Mouse (Mus musculus) urinary bladder, postnatal 10 days (tissue): Measurements from ENCODE around the gene Bcl11a.

Experiments used
- DNase-seq: peaks from one replicate; pipeline ENCODE4 v3.0.0; 2022; ENCODE audit warnings: low spot score

Bcl11a gene

GRCm38 (mm10) chr11:24080541-24080940 lies 2.7 kb downstream of the Bcl11a start:
- DNase-seq: no peak

DNA sequence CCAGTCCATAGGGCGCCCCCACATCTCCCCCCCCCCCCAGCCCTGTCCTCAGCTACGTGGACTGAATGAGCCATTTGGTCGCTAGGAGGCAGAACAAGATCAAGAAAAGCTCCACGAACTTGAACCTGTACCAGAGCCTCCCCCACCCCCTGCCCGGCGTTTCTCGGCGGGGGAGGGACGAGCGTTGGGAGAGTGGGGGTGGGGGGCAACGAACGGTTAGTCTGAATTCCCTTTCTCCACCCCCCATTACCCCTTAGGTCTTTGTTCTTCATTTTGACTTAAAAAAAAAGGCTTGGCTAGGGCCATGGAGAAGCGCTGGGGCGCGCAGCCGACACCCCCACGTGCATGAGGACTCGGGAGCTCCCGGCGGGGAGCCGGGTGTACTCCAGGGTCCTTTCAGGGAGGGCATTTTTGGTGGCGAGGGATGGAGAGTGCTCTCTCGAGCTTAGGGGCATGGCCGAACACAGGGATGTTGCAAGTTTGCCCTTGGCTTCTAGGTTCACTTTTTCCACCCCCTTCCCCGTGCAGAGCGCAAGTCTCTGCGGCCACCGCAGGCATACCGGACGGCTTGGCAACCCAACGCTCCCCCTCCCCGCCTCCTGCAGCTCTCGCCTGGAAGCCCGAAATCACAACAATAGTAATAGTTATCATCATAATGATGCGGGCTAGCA lies 3.3 kb downstream of the Bcl11a start:
- no peak for DNase-seq

DNA sequence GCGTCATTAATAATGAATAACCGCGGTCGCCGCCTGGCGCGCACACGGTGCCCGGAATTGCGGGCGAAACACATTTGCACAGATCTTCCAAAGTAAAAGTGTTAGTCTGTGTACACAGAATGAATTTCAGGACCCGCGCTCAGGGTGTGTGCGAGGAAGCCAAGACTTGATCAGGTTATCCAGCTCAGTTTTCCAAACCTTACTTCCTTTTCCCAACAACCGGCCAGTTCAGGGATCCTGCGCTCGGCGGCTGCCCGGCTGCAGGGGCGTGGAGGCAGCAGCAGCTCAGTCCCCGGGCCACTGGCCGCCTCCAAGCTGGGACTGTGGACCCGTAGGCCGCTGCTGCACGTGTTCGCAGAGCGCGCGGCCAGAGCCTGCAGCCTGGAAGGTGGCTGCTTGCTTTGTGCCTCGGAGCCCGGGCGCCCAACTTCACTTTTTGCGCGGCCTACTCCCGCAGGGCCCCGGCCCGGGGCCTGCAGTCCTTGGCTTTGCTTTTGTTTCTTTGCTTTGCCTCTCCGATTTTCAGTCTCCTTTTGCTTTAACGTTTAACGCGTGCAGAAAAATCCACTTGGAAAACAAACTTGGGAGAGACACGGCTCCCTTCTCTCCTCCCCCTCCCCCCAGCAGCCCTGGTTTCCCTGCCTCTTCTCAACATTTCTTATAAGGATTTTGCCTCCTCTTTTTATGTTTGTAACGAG lies 4.0 kb downstream of the Bcl11a start:
- DNase-seq: no peak

- DNase-seq: no peak
Observed at GRCm38 (mm10) chr11:24082385-24083075, 4.7 kb downstream of the Bcl11a start.

DNA sequence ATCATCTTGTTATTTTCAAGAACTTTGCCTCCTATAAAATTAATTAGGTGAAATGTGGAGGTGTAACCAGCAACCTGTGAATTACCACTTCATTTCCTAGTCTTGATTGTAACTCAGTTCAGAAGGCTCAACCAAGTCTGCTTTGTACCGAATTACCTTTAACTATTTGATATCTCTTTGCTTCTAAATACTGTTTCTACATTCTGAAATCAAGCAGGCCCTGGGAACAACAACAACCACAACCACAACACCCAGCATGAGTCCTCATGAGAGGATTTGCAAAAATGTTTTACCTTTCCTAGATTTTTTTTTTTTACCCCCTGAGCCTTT lies 5.2 kb downstream of the Bcl11a start:
- no peak for DNase-seq

DNA sequence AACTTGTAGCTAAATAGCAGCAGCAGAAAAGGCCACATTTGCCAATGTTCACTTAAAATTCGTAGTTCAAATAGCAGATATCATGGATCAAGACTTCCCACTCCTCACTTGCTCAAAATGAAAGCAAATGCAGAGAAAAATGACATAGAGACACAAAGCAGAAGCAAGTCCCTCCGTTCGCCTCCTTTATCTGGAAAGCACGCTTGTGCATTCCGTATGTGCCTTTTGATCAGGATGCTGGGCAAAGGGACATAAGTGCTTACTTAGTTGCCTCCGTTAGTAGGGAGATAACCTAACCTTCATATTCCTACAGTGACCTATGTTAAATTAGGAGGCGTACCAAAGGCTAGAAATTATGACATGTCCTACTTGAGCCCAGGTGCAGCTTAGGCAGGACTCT lies 5.6 kb downstream of the Bcl11a start:
- DNase-seq: no peak

DNA sequence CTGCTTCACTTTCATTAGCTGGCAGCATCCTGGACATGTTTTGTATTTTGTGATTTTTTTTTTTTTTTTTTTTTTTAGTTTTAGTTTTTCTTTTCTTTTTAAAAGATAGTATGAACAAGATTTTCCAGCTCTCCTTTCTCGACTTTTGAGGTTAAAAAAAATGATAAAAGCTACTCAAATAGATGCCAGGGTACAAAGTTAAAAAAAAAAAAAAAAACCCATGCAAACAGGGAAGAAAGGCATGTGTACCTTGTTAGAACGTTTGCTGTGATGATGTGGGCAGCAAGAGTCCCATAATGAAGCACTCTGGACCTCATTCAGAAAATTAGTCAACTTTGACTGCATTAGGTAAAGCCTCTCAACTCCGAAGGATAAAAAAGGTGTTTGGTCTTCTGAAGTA lies 6.2 kb downstream of the Bcl11a start:
- no peak for DNase-seq

DNA sequence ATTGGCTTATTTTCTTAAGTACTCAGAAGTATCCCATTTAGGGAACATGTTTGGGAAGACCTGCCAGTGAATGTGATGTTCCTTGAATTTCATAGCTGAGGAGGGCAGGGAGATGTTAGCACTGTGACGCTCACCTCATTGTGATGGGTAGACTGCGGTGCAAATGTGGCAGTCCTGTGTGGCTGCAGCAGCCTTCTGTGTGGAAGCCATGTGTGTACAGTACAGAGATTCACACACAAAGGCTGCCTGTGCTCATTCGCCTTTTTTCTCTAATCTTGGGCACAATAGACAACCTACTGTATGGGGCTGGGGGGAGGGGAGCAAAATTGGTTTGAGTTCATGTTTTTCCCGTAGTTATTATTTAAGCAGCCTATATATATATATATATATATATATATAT lies 6.7 kb downstream of the Bcl11a start:
- DNase-seq: no peak

GRCm38 (mm10) chr11:24085986-24086385 lies 8.1 kb downstream of the Bcl11a start:
- no peak for DNase-seq

- DNase-seq: no peak
Observed at GRCm38 (mm10) chr11:24087069-24087468, 9.2 kb downstream of the Bcl11a start.

DNA sequence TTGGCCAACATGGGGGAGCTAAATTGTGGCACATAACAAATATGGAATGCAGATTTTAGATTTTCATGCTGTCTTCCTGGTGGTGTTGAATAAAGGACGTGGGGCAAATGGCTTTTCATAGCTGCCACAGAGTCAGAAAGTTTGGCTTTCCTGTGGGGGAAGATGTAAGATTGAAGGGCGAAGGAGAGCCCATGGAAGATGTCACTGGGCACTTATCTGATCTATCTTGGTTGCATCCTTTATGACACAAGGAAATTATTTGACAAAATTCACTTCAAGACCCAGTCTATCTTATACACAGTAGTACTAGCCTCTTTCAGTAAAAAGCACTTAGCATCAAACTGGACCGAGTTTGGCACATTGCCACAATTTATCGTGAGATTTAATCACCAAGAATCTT lies 12.6 kb downstream of the Bcl11a start:
- DNase-seq: no peak

GRCm38 (mm10) chr11:24091393-24092080 lies 13.7 kb downstream of the Bcl11a start:
- DNase-seq: no peak

GRCm38 (mm10) chr11:24092618-24093017 lies 14.8 kb downstream of the Bcl11a start:
- no peak for DNase-seq

GRCm38 (mm10) chr11:24094086-24094487 lies 16.2 kb downstream of the Bcl11a start:
- DNase-seq: no peak

GRCm38 (mm10) chr11:24095236-24095635 lies 17.4 kb downstream of the Bcl11a start:
- DNase-seq: no peak

- DNase-seq: no peak
Observed at GRCm38 (mm10) chr11:24095656-24096353, 17.9 kb downstream of the Bcl11a start.

GRCm38 (mm10) chr11:24096483-24096882 lies 18.6 kb downstream of the Bcl11a start:
- no peak for DNase-seq

DNA sequence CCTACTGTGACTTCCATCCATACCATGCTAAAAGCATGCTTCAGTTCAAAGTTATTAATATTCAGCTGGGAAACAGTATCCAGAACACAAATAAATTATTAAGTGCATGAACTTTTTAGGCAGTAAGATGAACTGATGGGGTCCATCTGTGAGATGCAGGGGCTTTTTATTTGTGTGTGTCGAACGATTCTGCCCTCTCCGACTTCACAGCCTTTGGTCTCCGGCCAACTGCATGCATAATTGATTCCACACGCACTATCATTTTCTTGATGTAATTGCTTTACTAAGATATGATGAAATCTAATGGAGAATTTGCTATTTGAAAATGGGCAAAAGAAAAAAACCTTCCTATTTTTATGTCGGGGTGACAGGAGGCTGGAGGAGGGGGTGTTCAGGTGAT lies 19.2 kb downstream of the Bcl11a start:
- DNase-seq: no peak

DNA sequence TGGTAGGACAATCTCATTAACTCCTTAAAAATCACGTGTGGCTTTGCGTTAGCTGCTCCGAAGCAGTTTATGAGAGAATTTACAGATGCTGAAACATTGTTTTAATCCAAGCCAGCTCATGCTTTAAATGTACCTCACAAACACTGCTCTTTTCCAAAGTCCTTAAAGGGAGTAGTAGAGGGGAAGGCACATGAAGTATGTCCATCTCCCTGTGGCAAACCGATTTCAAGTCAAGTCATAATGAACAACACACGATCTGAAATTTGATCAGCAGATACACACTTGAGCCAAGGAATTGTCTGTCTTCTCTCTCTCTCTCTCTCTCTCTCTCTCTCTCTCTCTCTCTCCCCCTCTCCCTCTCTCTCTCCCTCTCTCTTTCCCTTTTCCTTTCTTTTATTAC lies 20.2 kb downstream of the Bcl11a start:
- DNase-seq: no peak

GRCm38 (mm10) chr11:24098662-24099061 lies 20.8 kb downstream of the Bcl11a start:
- no peak for DNase-seq

DNA sequence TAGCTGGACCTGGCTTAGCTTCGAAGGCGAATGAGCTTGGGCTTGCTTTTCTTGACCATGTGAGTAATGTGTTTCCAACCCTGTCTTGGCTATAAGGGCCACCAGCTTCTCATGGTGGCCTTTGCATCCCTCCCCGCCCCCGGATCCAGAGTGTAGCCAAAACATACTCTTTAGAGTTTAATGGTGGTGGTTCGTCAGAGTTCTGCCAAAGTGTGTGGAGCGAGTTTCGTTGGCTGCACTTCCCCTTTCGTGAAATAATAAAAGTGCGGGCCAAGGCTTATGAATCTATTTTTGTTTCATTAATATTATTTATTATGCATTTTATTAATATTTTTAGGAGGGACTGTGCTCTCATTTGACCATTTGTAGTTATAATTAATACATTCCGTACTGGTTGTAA lies 21.4 kb downstream of the Bcl11a start:
- DNase-seq: no peak

DNA sequence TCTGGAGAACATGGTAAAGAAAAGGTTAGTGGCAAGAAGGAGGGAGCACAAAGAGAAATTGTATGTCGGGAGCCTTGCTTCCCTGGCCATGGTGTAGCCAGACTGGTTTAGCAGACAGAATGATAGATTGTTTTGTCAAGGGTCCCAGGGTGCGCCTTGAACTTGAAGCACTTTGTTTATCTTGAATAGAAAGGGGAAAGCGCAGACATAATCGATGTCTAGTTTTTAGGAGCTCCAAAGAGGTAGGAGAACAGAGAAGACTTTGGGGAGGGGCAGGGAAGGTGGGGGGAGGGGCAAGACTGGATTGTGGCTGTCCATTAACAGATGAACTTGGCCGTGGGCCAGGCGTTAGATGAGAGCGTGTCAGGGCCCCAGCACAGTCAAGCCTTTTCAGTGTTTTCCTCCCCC lies 22.0 kb downstream of the Bcl11a start:
- DNase-seq: no peak
